Mouse (Mus musculus): Measurements from ENCODE around the gene Gucd1.

The Gucd1 gene

DNA sequence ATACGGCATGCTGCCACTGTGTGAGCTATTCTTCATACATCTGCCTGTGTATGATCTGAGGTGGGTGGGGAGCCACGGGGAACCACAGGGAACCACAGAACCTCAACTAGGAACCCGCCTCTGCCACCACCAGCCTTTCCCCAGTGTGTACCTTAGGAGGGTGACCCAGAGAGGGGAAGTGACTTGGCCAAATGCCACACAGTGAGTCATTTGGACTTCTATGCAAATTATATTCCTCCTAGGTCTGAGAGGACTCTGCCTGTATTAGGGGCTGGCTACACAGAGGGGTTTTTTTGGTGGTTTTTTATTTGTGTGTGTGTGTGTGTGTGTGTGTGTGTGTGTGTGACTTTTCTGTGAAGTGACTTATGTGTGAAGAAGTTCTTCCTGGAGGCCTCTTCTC, 191.2 kb downstream of the Gucd1 start:
- DNase-seq (ENCODE audit: low spot score in 2 of 2), result peak; percentile 83 to 85

DNA sequence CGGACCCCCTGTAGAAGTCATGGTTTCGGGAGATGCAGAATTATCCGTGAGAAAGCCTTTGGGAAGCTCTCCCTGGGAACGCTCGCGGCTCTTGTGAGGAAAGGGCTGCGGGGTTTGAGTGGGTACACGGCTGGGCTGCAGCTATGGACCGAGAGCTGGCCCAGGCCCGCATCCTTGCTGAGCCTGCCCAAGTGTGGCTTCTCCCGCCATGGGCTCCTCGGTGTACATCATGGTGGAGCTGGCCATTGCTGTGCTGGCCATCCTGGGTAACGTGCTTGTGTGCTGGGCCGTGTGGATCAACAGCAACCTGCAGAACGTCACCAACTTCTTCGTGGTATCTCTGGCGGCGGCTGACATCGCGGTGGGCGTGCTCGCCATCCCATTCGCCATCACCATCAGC, 192.0 kb downstream of the Gucd1 start:
- no peak for DNase-seq (ENCODE audit: low spot score in 2 of 2)

DNA sequence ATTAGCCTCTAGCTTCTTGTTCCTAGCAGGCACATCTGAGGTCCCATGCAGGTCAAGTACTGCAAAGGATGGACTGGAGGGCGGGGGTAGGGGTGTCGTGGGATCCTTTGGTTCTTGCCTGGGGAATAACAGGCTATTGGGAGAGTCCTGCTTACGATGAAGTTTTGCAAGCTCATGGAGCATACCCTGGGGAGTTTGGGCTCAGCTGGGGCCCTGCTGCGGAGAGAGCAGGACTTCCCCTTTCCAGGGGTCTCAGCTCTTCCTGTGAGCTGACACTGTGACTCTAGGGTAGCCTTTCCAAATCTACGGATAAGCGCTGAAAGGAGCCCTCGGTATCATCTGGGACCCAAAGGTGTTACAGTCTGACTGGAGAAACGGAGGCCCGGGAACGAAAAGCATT, 193.4 kb downstream of the Gucd1 start:
- DNase-seq (ENCODE audit: low spot score in 2 of 2), result peak; percentile 26 to 32

DNA sequence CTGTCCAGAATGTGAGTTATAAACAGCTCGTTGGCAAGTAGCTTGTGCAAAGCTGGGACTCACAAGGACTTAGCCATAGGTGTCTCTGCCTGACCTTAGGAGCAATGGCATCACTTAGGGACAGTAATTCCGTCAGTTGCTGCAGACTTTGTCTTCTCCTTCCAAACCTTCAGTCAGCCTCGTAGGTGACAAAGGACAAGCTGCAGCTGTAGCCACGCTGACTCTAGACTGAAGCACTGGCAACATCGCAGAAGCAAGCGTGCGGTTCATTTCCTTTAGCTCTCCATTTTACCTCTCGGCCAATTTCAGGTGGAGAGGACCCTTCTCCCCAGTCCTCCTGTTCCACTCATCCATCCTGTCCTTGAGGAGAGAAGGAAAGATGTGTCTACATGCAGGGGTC, 193.8 kb downstream of the Gucd1 start:
- no peak for DNase-seq (ENCODE audit: low spot score in 2 of 2)

DNA sequence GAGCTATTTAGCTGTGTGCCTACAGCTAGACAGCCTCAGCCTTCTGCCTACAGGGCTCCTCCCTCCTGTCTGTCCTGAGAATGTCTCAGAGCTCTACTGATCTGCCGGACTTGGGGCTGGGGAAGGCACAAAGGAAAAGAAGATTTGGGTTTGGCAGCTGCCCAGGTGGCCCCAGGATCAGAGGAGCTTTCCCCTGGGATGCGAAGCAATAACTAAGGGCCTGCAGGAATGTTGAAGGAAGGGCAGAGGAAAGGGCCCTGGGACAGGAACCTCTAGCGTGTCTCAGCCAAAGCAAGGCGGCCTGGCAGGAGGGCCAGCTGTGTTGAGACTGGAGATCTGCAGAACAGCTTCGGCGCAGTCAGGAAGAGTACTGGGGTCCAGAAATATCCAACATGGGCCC, 194.8 kb downstream of the Gucd1 start:
- DNase-seq (ENCODE audit: low spot score in 2 of 2), result no peak

DNA sequence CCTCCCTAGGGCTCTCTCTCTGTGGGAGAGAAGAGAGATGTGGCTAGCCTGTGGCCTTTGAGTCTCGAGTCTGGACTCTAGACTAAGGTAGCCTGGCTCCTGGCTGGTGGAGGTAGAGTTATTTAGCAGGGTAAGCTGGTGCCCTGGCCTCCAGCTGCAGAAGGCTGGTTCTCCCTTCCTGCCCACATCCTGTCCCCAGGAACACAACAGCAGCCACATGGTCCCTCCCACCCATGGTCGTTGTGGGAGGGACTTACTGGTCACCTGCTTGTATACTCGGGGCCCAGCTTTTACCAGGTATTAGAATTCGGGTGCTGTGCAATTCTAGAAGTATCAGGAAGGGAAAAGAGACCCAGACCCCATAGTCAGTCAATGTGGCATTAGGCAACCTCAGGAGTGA, 197.5 kb downstream of the Gucd1 start:
- DNase-seq (ENCODE audit: low spot score in 2 of 2), result peak; percentile 61 to 68

DNA sequence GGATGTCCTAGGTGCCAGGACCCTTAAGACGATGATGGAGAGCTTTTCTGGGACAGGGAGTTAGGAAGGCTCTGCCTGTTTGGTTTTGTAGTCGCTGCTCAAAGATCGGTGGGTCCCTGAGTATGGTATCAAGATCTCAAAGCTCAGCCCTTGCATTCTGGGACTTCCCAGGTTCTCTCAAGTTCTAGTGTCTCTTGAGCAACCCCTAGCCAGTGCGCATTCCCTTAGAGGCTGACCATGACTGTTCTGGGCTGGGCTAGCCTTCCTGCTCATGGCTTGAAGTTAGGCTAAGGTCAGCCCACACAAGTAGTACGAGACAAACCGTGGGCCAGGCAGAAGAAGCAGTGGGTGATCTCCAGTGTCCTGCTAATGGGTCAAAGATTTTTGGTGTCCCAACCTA, 199.6 kb downstream of the Gucd1 start:
- DNase-seq (ENCODE audit: low spot score in 2 of 2), result no peak

DNA sequence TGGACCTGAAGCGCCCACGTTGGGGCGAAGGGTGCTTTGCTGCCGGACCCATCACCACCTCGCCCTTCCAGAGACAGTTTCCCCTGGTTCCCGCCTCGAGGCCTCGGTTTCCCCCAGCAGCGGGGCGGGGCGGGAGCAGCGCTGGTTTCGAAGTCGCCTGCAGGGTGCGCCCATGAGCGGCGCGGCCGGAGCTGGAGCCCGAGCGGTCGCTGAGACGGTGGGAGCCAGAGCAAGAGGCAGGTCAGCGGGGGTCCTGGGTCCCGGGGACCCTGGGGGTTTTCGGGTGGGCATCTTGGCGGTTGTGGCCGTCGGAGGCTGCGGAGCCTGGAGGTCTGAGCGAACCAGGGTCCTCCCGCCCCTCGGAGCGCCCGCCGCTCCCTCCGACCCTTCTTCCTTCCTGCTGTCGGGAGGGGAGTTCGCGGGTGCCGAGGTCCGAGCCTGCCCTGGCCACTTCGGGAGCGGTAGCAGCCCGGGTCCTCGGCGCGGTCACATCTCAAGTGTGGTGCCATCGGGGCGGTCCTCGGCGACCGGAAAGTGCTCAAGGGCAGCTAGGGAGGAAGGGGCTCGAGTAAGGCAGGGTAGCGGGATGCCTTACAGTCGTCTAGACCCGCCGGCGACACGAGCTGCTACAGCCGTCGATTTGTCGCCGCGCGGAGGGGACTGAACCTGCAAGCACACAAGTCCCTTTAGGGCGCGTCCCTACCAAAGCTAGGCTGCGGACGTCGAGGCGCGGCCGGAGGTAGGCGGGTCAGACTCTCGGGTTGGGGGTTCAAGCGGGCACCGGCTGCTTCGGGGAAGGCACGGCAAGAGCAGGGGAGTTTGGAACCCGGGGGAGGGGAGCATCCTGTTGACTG, 200.6 kb downstream of the Gucd1 start:
- peak; percentile 69 to 70 for DNase-seq (ENCODE audit: low spot score in 2 of 2)

DNA sequence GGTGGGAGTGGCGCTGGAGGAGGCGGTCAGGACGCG, 201.1 kb downstream of the Gucd1 start, which contains the start of gene Adora2a:
TSS of gene Adora2a (plus strand) at position 6 of the 36 bp plus-strand sequence.
- DNase-seq (ENCODE audit: low spot score in 2 of 2), result no peak

DNA sequence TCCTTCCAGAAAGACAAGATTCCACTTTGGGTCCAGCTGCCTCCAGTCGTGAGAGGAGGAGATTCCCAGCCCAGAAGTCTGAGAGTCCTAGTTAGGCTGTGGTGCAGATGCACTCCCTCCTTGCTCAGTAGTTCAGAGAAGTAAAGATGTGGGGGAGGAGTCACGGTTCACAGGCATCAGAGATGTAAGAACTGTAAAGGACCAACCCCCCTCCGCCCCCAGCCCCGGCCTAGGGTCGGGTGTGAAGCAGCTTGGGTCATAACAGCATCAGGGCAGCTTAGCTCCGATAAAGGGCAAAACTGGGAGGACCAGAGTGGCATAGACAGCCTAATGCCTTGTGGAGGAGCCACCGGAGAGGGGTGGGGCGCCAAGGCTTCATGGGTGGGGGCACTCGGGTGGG, 201.3 kb downstream of the Gucd1 start:
- DNase-seq (ENCODE audit: low spot score in 2 of 2), result peak; percentile 58

DNA sequence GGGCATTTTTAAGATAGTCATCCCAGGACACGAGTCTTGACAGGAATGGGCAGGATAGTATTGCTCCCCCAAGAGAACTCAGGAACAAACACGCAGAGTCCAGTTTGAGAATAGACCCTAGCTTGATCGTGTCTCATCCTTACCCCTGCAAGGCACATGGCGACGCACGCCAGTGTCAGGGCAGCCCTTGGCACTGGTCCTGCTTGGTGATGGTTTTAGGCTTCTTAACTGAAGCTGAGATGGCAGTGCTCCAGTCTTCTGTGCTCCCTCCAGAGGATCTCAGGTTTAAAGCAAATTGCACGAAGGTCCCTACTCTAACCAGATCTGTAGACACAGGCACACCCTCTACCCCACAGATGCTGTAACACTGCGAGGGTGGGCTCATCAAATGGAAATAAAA, 202.0 kb downstream of the Gucd1 start:
- DNase-seq (ENCODE audit: low spot score in 2 of 2), result no peak

DNA sequence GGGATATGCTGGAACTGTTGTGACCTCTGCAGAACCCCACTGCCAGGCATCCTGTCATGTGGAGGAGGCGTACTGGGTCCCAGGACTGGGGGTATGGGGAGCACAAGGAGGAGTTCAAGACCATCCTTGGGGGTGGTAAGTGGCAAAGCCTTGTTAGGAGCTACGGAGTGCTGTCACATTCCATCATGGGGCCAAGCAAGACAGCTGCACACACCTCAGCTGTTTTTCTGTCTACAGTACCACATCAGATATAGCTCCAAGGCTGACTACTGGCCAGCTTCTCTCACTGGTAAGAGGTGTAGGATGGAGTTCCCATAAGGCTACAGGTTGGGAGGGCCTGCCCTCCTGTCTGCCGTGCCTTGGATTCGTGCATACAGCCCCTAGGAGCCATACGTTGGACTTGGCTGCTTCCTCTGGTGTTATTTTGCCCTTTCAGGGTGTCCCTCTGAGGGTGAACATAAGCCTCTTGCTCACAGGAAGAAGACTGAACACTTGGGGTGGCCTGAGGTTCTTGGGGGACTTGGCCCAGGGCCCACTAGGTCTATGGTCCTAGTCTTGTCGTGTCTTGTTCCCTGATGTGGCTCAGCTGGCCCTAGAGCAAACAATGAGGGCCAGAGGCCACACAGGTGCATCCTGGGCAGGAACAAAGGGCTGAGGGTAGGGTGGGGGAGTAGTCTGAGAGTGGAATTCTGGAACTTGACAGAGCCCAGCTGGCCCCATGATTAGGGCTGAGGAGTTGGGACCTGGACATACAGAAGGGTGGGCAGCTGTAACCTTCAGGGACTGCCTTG, 203.4 kb downstream of the Gucd1 start:
- DNase-seq (ENCODE audit: low spot score in 2 of 2), result no peak

DNA sequence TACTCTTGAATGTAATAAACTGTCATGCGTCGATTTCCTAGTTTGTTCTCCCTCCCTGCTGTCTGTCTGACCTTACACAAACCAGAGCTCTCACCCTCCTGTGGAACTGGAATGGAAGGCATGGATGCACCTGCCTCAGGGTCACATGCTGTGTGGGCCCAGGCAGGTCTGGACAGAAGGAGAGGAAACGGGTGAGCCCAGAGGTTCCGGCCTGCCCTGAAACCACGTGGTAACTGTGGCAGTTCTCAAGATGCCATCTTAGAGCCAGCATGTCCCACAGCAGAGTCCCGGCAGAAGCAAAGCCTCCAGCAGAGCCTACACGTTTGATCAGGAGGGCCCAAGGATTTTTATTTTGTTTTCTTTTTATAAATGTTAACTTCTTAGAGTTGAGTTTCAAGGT, 205.4 kb downstream of the Gucd1 start:
- DNase-seq (ENCODE audit: low spot score in 2 of 2), result no peak

DNA sequence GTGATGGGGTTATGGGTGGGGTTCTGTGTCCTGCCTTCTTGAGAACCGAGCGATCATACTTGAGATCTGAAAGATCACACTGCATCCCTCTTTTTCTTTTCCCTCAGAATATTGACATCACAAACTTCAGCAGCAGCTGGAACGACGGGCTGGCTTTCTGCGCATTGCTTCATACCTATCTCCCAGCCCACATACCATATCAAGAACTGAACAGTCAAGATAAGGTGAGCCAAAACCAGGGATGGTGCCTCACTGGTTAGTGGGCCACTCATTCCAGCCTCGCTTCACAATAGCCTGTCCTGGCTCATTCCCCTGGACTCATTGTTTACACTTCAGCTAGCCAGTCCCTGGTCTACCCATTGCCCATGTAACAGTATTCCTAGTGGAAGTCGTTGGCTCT, 210.6 kb downstream of the Gucd1 start:
- DNase-seq (ENCODE audit: low spot score in 2 of 2), result no peak

DNA sequence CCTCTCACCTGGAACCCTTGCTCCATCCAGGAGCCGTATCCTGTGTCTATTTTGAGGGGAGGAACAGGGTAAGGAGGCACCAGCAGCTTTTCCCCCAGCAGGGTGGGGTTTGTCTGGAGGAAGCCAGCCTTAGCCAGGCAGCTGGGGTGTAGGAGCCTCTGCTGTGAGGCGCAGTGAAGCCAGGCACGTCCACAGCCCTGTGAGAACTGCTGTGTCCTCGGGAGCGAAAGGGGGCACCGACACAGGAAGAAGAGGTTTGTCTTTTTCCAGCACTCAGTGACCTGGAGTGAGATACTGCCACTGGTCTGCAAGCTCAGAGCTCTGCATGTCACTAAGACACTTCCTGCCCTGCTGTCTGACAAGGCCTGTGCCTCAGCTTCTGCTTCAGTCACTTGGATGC, 213.4 kb downstream of the Gucd1 start:
- peak; percentile 29 to 32 for DNase-seq (ENCODE audit: low spot score in 2 of 2)

DNA sequence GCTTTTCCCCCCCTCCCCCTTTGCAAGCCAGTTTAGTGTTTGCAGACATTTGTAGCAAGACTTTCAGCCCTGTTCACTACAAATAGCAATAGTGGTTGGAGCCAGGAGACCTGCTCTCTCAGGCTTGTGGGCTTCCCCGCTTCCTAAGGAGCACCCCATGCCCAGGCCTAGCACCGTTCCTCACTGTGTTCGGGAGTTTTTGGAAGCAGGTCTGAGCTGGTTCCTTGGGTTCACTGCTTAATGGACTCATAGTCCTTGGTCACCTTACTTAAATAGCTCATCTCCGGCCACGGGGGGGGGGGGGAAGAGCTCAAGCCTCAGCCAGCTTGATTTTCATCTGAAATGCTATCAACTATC, 213.7 kb downstream of the Gucd1 start:
- no peak for DNase-seq (ENCODE audit: low spot score in 2 of 2)

DNA sequence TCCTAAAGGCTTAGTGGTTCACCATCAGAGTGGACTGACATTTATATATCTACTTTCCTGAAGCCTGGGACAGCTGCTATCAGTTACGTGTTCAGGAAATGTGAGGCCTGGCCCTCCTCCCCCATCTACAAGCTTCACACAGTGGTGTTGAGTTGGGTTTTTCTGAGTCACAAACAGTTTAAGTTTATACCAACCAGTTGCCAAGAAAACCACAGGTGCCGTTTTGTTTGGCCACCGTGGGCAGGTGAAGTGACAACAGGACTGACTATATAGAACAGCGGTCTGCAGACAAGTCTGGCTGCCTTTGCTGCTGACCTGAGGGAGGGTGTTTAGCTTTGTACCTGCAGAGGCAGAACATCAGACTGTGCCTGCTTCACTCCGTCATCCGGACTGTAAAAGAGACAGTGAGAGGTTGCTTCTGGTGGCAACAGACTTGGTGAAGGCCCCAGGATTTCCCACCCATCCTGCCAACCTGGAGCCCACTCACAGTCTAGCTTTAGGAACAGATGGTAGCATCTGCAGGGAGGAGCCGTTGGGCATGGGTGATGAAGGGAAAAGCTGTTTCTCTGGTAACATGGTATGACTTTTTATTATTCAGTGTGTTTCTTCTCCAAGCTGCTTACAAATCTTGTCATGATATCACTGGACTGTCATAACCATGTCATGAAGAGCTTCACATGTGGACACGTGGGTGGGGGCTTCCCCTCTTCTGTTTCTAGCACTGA, 214.3 kb downstream of the Gucd1 start:
- DNase-seq (ENCODE audit: low spot score in 2 of 2), result peak; percentile 57 to 67

DNA sequence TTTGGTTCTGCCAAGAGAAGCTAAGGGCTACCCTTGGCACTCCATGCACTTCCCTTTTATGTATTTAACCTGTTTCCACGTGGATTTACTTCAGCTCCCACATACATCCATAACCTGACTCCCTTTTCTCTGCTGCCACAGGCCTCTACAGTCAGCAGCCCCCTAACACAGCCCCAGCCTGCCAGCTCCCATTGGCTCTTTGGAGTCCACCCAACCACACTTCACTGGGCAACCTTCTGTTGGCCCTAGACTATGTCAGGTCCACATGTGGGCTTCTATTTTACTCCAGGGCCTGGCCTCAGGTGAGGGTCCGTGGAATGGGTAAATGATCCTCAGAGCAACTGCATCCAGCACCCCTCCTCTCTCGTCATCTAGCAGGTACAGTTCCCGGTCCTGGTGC, 215.2 kb downstream of the Gucd1 start:
- DNase-seq (ENCODE audit: low spot score in 2 of 2), result no peak

DNA sequence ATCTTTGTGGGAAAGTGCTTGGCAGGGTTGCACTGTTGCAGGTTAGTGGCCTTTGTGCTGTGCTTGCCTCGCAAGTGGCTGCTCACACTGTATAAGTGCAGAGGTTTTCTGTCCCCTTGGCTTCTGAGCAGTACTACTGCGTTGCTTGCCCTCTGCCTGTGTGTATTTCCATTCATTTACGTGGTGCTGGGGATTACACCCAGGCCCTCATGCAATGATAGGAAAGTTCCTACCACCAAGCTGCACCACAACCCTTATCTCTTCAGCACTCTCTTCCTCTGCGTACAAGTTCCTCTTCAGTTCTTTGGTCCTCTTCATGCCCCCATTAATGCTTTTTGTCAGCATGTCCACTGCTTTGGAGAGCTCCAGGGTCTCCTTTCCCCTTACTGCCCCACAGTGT, 215.8 kb downstream of the Gucd1 start:
- DNase-seq (ENCODE audit: low spot score in 2 of 2), result no peak

DNA sequence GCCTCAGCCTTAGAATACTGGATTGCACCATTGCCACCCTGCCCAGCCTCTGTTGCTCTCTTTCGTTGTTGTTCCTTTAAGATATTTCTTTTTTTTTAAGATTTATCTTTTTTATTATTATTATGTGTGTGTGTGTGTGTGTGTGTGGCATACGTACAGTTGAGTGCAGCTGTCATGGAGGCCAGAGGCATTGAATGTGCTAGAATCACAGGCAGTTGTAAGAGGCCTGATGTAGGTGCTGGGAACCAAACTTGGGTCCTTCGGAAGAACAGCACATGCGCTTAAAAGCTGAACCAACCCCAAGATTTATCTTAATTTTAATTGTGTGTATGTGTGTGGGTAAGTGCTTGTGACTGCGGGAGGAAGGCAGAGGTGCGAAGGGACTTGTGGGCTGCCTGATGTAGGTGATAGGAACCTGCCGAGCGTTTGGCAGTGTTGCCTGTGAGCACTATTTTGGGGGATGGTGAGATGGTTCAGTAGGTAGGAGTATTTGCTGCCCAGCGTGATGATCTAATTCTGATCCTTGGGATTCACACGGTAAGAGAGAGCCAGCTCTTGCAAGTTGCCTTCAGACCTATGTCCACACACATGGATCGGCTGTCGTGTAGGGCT, 216.5 kb downstream of the Gucd1 start:
- no peak for DNase-seq (ENCODE audit: low spot score in 2 of 2)
